Mouse (Mus musculus) ES-Bruce4 (cell line): Measurements from ENCODE around the gene Sox8.

ENCODE experiments used
- CTCF ChIP-seq: IDR thresholded peaks from one replicate; pipeline ENCODE4 v1.8.1; 2011; ENCODE audit warnings: low read depth, low read length
- EP300 ChIP-seq: IDR thresholded peaks from 2 replicates; pipeline ENCODE4 v1.6.1; 2011; ENCODE audit warnings: low read depth, low read length; ENCODE audit not compliant: insufficient read depth
- POLR2A ChIP-seq: IDR thresholded peaks from one replicate; pipeline ENCODE4 v1.8.1; 2011; ENCODE audit warnings: low read length; ENCODE audit not compliant: insufficient read depth

DNA sequence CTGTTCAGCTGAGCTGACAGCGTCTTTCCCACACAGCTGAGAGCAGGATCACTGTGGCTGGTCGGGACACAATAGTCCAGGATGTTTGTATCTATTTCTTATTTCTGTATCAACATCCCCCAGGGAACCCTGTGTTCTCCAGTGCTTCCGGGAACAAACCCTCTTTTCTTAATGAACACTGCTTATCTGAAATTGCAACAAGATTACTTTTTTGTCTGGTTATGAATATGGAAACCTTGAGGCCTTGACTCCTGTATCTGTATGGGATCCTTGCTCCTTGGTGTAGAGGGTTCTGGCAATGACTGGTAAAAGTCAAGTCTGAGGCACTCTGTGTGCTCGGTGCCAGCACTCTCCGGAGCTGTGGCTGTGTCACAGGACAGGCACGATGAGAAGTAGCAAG is 19.6 kb upstream of the Sox8 start:
- TF ChIP-seq EP300 (no peak), CTCF (no peak), POLR2A (no peak)
